Mouse (Mus musculus) kidney, postnatal 25 days (tissue): ENCODE results near the gene Arglu1.

Experiments
- DNase-seq, 2 experiments: peaks; one replicate each; pipeline ENCODE4 v3.0.0; 2021; ENCODE audit warnings: mixed read lengths in 2 of 2

The Arglu1 gene

DNA sequence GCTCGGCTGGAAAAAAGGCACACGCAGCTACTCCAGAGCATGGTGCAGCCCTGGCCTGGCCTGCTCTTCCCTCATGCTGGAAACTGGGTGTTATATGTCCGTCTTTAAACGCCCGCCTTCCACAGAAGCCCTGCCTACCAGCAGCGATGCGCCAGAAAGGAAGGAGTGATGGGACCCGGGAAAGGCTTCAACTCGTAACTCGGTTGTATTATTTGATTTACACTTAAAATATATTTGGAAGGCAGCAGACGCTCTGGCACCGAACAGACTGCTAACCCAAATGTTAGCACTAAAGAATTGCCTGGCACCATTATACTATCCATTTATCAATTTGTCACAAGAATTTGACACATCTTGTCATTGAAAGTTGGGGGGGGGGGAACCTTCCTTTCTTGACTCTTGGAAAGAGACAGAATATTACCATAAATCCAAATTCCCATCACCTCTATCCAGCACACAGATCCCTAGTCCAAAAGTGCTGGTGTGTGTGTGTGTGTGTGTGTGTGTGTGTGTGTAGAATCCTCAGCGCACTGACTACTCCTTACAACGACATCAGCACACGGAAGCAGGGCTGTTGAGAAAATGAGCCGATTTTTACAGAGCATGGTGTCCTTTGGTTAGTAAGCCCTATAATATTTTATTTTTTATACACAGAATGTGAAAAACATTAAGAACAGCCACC is 68.9 kb downstream of the Arglu1 start:
- DNase-seq: no peak

DNA sequence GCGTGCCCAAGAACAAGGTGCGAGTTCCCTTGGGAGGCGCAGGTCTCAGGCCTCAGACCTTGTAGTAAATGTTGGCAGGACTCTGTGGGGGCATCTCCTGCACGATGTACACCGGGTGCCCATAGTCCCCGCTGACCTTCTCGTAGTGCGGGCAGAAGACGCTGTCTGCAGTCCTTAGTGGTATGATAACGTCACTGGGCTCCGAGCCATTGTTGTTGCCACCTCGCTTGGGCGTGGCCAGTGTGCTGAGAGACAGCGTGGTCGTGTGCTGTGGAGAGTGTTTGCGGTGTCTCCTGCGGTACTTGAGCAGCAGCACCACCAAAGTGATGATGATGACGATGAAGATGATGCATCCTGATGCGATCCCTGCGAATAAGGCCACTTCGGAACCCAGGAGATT is 69.8 kb downstream of the Arglu1 start:
- no peak for DNase-seq

DNA sequence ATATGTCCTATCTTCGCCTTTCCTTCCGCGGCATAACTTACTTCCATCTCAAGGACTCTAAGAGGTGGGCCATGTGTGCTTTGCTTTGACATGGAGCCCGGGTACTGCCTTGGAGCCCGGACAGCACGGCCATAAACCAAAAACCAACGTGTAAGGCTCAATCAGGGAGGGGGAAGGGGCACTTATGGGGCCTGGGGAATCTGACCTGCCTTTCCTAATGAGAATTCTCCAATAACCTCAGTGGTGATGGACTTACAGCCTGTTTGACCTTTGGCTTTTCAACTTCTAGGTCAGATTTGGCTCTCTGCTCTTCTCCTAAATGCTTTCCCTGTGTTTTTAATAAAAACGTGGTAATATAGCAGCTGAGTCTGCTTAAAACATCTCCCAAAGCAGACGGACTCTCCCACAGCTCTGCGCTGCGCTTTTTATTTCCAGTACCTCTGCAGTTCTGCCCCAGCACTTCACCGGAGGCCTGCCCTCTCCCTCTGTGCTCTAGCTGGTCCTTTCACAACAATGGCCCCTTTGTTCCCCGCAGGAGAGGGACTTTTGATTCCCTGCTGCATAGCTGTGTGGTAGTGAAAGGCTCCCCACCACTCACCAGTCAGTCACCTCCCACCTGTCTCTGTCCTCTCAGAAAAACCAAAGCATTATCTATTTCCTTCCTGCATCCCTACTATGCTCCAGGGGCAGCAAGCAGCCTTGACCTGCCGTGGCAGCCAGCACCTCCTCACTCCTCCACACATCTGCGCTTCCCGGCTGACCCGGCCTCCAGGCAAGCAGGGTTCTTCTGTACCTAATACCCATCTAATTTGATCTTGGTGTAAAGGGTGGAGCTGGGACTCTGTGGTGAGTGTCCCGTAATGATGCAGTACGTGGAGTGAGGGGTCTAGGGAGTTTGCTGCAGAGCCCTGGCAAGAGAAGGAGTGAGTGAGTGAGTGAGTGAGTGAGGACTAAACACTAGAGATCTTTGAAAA is 70.8 kb downstream of the Arglu1 start:
- DNase-seq: no peak
